Mouse (Mus musculus): Measurements from ENCODE around the gene Lrrtm1. TPM values are rescaled to one million over a fixed set of nuclear protein-coding genes. Genes with fewer than 3 reads are reported as not detected.

Lrrtm1 gene
- total RNA-seq (2018; cell fraction: chromatin; rRNA removed): under 1 TPM in 1 of 26 experiments, not detected in 25; 0.51 TPM
- total RNA-seq (2018; cell fraction: cytosol; rRNA removed): not detected
- total RNA-seq (2018; cell fraction: nucleus; rRNA removed): not detected
- not detected in 3 replicates for polyA plus RNA-seq (2018)

DNA sequence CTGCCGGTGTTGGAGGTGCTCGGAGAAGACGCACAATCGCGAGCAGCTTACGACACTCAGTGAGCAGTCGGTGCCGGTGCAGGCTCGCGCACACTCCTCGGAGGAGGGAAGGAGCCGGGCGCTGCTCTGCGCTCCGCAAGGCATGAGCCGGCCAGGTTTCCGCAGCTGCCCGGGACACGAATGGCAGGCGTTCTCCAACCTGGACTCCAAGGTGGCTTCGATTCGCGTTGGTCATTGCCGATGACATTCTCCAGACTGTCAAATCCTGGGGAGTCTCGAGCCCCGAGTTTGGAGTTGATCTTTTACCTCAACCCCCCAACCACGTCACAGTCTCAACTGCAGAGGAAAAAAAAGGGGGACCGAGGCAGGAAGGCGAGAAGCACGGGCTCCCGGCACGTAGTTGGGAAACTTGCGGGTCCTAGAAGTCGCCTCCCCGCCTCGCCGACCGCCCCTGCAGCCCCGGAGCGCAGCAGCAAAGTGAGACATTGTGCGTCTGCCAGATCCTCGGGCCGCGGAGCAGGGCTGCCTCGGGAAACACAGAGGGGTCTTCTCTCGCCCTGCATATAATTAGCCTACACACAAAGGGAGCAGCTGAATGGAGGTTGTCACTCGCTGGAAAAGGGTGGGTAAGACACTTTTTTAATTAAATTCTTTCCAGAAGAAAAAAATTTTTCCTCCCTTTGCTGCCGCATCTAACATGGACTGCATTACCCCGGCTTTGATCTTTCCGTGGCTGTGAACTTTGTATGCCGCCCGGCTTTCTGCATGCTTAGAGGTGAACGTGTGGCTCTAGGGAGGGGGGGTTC, at the start of gene Lrrtm1:
Gene Lrrtm1 (plus strand): TSS at position 89 of the 806 bp plus-strand sequence.
- Histone ChIP-seq H3K79me2 (ENCODE audit: inconsistent target) (no peaks in the 10 kb centered on the region), H3K4me3 (ENCODE audit: inconsistent target) (no peak within 1 kb of the TSS), H3K36me3 (ENCODE audit: inconsistent target) (no peaks in the 10 kb centered on the region), H3K27ac (no peak within 1 kb of the TSS)
- WGBS (ENCODE audit: missing documents): 3% methylated on average over 53 of the region's 53 CpGs

DNA sequence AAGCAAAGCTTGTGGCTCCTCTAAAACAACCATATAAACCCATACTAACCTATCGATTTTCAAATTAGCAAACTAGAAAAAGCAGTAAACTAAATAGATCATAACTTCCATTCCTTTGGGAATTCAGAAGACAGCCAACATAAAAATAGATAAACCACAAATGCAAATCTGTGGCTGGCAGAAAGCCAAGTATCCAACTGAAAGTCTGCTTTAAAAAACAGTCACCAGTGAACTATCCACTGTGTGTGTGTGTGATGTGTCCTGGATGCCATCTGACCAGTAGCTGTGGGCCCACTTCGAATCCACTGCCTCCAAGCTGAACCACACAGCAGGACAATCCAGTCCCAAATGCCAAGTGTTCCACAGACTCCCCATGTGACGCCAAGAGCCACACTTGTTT, 45.8 kb upstream of the Lrrtm1 start:
- Histone ChIP-seq H3K79me2 (ENCODE audit: inconsistent target) (no peaks in the 10 kb centered on the region), H3K27ac (no peak overlapping the region), H3K4me3 (ENCODE audit: inconsistent target) (no peak overlapping the region), H3K36me3 (ENCODE audit: inconsistent target) (no peaks in the 10 kb centered on the region)
- 75% methylated on average over 3 of the region's 3 CpGs for WGBS (ENCODE audit: missing documents)

- Histone ChIP-seq H3K27ac (no peak overlapping the region), H3K36me3 (ENCODE audit: inconsistent target) (no peaks in the 10 kb centered on the region), H3K4me3 (ENCODE audit: inconsistent target) (no peak overlapping the region), H3K79me2 (ENCODE audit: inconsistent target) (no peaks in the 10 kb centered on the region)
- WGBS (ENCODE audit: missing documents): 80% methylated on average over 2 of the region's 2 CpGs
These were observed 43.1 kb upstream of the Lrrtm1 start for GRCm38 (mm10) chr6:77199375-77199774.

DNA sequence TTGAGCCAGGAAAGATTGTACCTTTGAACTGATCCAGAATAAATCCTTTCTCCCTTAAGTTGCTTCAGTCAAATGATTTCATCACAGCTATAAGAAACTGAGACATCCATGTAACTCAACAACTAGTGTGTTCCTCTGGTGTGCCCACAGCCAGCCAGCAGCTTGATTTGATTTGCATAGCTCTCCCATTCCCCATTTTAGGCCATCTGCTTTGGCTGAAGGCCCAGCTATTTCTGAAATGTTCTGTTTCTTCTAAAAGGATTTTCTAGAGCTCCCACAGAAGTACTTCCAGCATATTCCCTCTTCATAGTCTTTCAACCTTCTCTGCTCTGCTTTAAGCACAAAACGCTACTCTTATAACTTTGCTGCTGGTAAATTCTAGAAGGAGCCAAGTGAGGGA, 33.3 kb upstream of the Lrrtm1 start:
- Histone ChIP-seq H3K36me3 (ENCODE audit: inconsistent target) (no peaks in the 10 kb centered on the region), H3K27ac (no peak overlapping the region), H3K4me3 (ENCODE audit: inconsistent target) (no peak overlapping the region), H3K79me2 (ENCODE audit: inconsistent target) (no peaks in the 10 kb centered on the region)
- WGBS (ENCODE audit: missing documents): 83% methylated on average over 1 of the region's 1 CpGs

DNA sequence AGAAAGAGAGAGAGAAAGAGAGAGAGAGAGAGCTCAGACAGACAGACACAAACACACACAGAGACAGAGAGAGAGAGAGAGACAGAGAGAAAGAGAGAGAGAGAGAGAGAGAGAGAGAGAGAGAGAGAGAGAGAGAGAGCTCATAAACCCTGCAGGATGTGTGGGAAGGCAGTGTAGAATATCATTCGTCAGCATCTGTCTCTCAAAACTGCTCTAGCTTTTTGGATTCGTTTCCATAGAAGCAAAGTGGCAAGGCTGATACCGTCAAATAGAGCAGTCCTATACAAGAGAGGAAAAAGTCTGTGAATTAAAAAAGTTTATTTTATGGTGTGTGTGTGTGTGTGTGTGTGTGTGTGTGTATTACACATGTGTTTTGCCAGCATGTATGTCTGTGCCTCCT, 32.6 kb upstream of the Lrrtm1 start:
- no peak overlapping the region for H3K4me3 ChIP-seq (ENCODE audit: inconsistent target)
- WGBS (ENCODE audit: missing documents): 72% methylated on average over 3 of the region's 3 CpGs
- no peaks in the 10 kb centered on the region for H3K36me3 ChIP-seq (ENCODE audit: inconsistent target)
- H3K79me2 ChIP-seq (ENCODE audit: inconsistent target): no peaks in the 10 kb centered on the region
- no peak overlapping the region for H3K27ac ChIP-seq

DNA sequence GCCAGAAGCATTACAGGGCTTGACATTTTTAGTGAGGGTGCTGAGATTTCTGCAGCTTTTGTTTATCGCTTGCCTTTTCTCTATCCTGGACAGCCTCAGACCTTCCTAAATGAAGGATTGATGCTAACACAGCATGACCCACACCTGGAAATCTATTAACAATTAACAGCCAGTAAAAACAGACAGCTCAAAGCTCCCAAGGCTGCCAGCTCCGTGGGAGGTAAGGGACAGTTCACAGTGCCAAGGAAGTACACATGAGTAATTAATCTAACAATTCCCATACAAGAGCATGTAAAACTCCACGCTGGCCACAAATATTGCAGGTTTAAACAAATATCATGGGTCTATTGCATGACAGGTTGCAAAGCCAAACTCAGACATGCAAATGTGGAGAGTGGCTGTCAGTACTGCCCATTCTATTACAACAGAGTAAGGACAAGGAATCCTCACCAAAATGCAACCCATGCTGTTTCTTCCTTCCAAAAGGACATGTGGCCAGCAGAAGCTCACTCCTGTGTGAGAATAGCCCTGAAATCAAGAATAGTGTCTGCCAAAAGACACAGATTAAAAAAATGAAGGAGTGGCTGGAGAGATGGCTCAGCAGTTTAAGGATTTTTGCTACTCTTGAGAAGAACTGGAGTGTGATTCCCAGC, 28.6 kb upstream of the Lrrtm1 start:
- no peaks in the 10 kb centered on the region for H3K36me3 ChIP-seq (ENCODE audit: inconsistent target)
- H3K79me2 ChIP-seq (ENCODE audit: inconsistent target): no peaks in the 10 kb centered on the region
- WGBS (ENCODE audit: missing documents): 24% methylated on average over 3 of the region's 3 CpGs
- H3K4me3 ChIP-seq (ENCODE audit: inconsistent target): no peak overlapping the region
- H3K27ac ChIP-seq: no peak overlapping the region

DNA sequence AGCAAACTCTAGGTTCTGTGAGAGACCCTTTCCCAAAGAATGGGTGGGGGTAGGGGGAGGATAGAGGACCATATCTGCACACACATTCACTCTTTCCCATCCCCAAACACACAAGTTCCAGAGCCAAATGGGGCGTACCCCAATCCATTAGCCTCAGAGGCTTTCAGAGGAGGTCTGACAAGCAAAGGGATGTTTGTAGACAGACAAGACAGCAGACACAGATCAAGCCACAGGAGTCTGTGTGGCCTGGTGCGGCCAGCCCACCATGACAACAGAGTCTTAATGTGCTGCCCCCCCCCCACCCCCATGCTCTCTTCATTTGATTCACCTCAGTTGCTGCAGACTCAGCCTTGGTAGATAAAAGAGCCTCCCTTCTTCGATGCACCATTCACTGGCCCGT, 27.2 kb upstream of the Lrrtm1 start:
- 84% methylated on average over 4 of the region's 4 CpGs for WGBS (ENCODE audit: missing documents)
- no peak overlapping the region for H3K4me3 ChIP-seq (ENCODE audit: inconsistent target)
- H3K27ac ChIP-seq: no peak overlapping the region
- no peaks in the 10 kb centered on the region for H3K36me3 ChIP-seq (ENCODE audit: inconsistent target)
- no peaks in the 10 kb centered on the region for H3K79me2 ChIP-seq (ENCODE audit: inconsistent target)

DNA sequence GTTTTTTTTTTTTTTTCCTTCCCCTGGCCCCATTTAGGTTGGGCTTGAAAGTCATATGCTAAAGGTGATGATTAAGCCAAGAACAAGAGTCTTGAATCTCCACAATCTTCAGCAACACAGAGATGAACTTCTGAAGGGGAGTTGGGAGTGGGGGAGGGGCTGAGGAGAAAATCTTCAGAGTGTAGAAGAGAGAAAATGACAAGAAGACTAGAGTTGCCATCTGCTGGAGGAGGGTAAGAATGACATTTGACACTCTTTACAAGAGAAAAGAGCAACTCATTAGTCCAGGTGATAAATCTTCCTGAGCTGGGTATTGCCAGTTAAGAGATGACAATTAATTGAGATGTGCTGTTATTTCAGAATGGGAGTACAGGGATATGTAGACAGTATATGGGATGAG, 23.6 kb upstream of the Lrrtm1 start:
- Histone ChIP-seq H3K36me3 (ENCODE audit: inconsistent target) (no peaks in the 10 kb centered on the region), H3K79me2 (ENCODE audit: inconsistent target) (no peaks in the 10 kb centered on the region), H3K4me3 (ENCODE audit: inconsistent target) (no peak overlapping the region), H3K27ac (no peak overlapping the region)

GRCm38 (mm10) chr6:77220776-77221175, 21.7 kb upstream of the Lrrtm1 start:
- H3K27ac ChIP-seq: no peak overlapping the region
- no peaks in the 10 kb centered on the region for H3K36me3 ChIP-seq (ENCODE audit: inconsistent target)
- 70% methylated on average over 4 of the region's 4 CpGs for WGBS (ENCODE audit: missing documents)
- no peak overlapping the region for H3K4me3 ChIP-seq (ENCODE audit: inconsistent target)
- H3K79me2 ChIP-seq (ENCODE audit: inconsistent target): no peaks in the 10 kb centered on the region

DNA sequence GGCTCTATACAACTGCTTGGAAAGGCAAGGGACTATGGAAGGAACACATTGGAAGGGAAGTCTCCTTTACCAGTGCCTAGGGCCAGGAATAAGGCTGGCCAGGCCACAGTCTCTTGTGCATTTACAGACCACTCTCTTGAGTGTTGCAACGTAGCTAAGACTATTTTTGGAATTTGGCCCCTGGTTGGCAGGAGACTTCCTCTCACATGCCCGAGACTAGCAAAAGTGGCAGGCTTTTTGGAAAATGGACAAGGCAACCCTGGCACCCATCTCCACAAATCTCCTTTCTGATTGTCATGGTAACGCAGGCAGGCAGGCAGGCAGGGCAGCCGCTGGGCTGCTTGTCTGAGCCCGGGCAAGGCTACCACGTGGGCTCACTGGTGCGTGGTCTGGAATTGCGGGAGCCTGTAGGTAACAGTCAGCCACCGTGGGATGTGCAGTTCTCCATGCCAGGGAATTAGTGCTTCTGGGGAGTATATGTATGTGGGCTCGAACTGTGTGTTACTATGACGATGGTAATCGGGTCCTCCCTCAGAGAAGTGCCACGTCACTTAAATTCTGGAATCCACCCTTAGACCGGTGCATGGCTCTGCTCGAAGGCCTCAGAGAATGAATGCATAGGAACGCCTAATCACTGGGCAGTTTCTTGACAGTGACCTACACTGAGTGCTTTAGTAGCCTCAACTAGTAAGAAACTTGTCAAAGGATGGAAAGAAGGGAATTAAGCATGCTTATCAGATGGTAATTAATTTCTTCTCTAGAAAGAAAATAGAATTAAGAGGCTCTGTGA, 19.4 kb upstream of the Lrrtm1 start:
- H3K4me3 ChIP-seq (ENCODE audit: inconsistent target): no peak overlapping the region
- no peaks in the 10 kb centered on the region for H3K79me2 ChIP-seq (ENCODE audit: inconsistent target)
- WGBS (ENCODE audit: missing documents): 81% methylated on average over 16 of the region's 16 CpGs
- no peak overlapping the region for H3K27ac ChIP-seq
- H3K36me3 ChIP-seq (ENCODE audit: inconsistent target): no peaks in the 10 kb centered on the region

GRCm38 (mm10) chr6:77240426-77240825, 2.1 kb upstream of the Lrrtm1 start:
- Histone ChIP-seq H3K27ac (no peak overlapping the region), H3K4me3 (ENCODE audit: inconsistent target) (no peak overlapping the region), H3K36me3 (ENCODE audit: inconsistent target) (no peaks in the 10 kb centered on the region), H3K79me2 (ENCODE audit: inconsistent target) (no peaks in the 10 kb centered on the region)
- whole genome bisulfite sequencing (ENCODE audit: missing documents): 13% methylated on average over 1 of the region's 1 CpGs

- Histone ChIP-seq H3K79me2 (ENCODE audit: inconsistent target) (no peaks in the 10 kb centered on the region), H3K4me3 (ENCODE audit: inconsistent target) (no peak overlapping the region), H3K36me3 (ENCODE audit: inconsistent target) (no peaks in the 10 kb centered on the region), H3K27ac (no peak overlapping the region)
- WGBS (ENCODE audit: missing documents): 4% methylated on average over 43 of the region's 43 CpGs
These were observed 1.2 kb downstream of the Lrrtm1 start for GRCm38 (mm10) chr6:77243541-77244231.

GRCm38 (mm10) chr6:77253480-77253879, 11.0 kb downstream of the Lrrtm1 start:
- H3K27ac ChIP-seq: no peak overlapping the region

GRCm38 (mm10) chr6:77256348-77256747, 13.9 kb downstream of the Lrrtm1 start:
- Histone ChIP-seq H3K79me2 (ENCODE audit: inconsistent target) (no peaks in the 10 kb centered on the region), H3K27ac (no peak overlapping the region), H3K4me3 (ENCODE audit: inconsistent target) (no peak overlapping the region), H3K36me3 (ENCODE audit: inconsistent target) (no peaks in the 10 kb centered on the region)
- WGBS (ENCODE audit: missing documents): 85% methylated on average over 4 of the region's 4 CpGs

More at GRCm38 (mm10) chr6:77253480-77253879, 11.0 kb downstream of the Lrrtm1 start:
- 86% methylated on average over 5 of the region's 5 CpGs for WGBS (ENCODE audit: missing documents)
- no peak overlapping the region for H3K4me3 ChIP-seq (ENCODE audit: inconsistent target)
- H3K36me3 ChIP-seq (ENCODE audit: inconsistent target): no peaks in the 10 kb centered on the region
- H3K79me2 ChIP-seq (ENCODE audit: inconsistent target): no peaks in the 10 kb centered on the region
